31 mouse cellular contexts compared by ENCODE assay signal in genomic region chr15:8665675-8666350, GRCm38 (mm10). TPM values are rescaled to one million over a fixed set of nuclear protein-coding genes. Genes with fewer than 3 reads are reported as not detected.
DNase-seq lines count a peak whose midpoint lies in the region; ATAC-seq lines count a peak whose summit lies in the region.
"Had no signal": no experiment of that assay in that cellular context is flagged by ENCODE, and none has a peak within 500 bp of the region (broad histone marks: within the 10 kb centered on the region; RNA-seq: fewer than 3 reads in every experiment).

No protein-coding gene starts in this region.

- no peak overlapping the region for H3K4me2 ChIP-seq in forebrain, embryonic 14.5 days (ENCODE audit: low read length)
- no peak overlapping the region for H3K4me2 ChIP-seq in forebrain, embryonic 12.5 days
- H3K4me2 ChIP-seq in heart, embryonic 14.5 days (ENCODE audit: low read length) = no peak overlapping the region
- H3K4me2 ChIP-seq: embryonic facial prominence, embryonic 12.5 days; hindbrain, embryonic 15.5 days; intestine, embryonic 15.5 days; limb, embryonic 12.5 days; liver, embryonic 15.5 days; lung, embryonic 14.5 days; neural tube, embryonic 12.5 days had no signal

- no peak overlapping the region for H3K4me3 ChIP-seq in forebrain, embryonic 14.5 days (ENCODE audit: low read depth, low read length)
- H3K4me3 ChIP-seq in forebrain, embryonic 12.5 days (replicated peaks) = no peak overlapping the region
- H3K4me3 ChIP-seq in heart, embryonic 14.5 days (ENCODE audit: control insufficient read depth in 1 of 2, insufficient read depth in 1 of 2, low read depth in 1 of 2, low read length in 2 of 2) = no peak overlapping the region
- H3K4me3 ChIP-seq: embryonic facial prominence, embryonic 12.5 days; gastrocnemius, adult 2 months; hindbrain, embryonic 10.5 days; hindbrain, embryonic 15.5 days; intestine, embryonic 15.5 days; limb, embryonic 12.5 days; liver, embryonic 15.5 days; midbrain, embryonic 10.5 days; myocyte; neural tube, embryonic 12.5 days had no signal

- no peak for ATAC-seq in forebrain, embryonic 14.5 days
- ATAC-seq in forebrain, embryonic 12.5 days (ENCODE audit: low FRiP score) = no peak
- no peak for ATAC-seq in heart, embryonic 14.5 days (ENCODE audit: insufficient number of reproducible peaks, insufficient read depth, low FRiP score, low read depth)
- ATAC-seq: forebrain, embryonic 16.5 days; intestine, embryonic 15.5 days; midbrain, embryonic 16.5 days had no signal

- no peaks in the 10 kb centered on the region for H3K9me3 ChIP-seq in forebrain, embryonic 14.5 days (replicated peaks; ENCODE audit: control insufficient read depth, low read length)
- H3K9me3 ChIP-seq in forebrain, embryonic 12.5 days = no peaks in the 10 kb centered on the region
- no peaks in the 10 kb centered on the region for H3K9me3 ChIP-seq in heart, embryonic 14.5 days (ENCODE audit: control insufficient read depth, low read length)
- H3K9me3 ChIP-seq: embryonic facial prominence, embryonic 12.5 days; hindbrain, embryonic 10.5 days; hindbrain, embryonic 15.5 days; intestine, embryonic 15.5 days; limb, embryonic 12.5 days; liver, embryonic 15.5 days; midbrain, embryonic 10.5 days; neural tube, embryonic 12.5 days had no signal

- no peaks in the 10 kb centered on the region for H3K27me3 ChIP-seq in forebrain, embryonic 14.5 days (replicated peaks; ENCODE audit: control insufficient read depth, insufficient read depth, low read length)
- H3K27me3 ChIP-seq in forebrain, embryonic 12.5 days = no peaks in the 10 kb centered on the region
- no peaks in the 10 kb centered on the region for H3K27me3 ChIP-seq in heart, embryonic 14.5 days (ENCODE audit: control insufficient read depth, insufficient read depth, low read length)
- H3K27me3 ChIP-seq: embryonic facial prominence, embryonic 12.5 days; hindbrain, embryonic 15.5 days; intestine, embryonic 15.5 days; limb, embryonic 12.5 days; neural tube, embryonic 12.5 days had no signal

- no peak overlapping the region for H3K9ac ChIP-seq in forebrain, embryonic 14.5 days (ENCODE audit: low read length)
- H3K9ac ChIP-seq in forebrain, embryonic 12.5 days = no peak overlapping the region
- H3K9ac ChIP-seq in heart, embryonic 14.5 days (ENCODE audit: low read length) = no peak overlapping the region
- H3K9ac ChIP-seq: embryonic facial prominence, embryonic 12.5 days; hindbrain, embryonic 15.5 days; intestine, embryonic 15.5 days; limb, embryonic 12.5 days; liver, embryonic 15.5 days; lung, embryonic 14.5 days; neural tube, embryonic 12.5 days had no signal

- 91% methylated on average over 15 of the region's 15 CpGs for WGBS in forebrain, embryonic 14.5 days
- WGBS in forebrain, embryonic 12.5 days = 95% methylated on average over 15 of the region's 15 CpGs
- 65% methylated on average over 15 of the region's 15 CpGs for WGBS in heart, embryonic 14.5 days

- peak; percentile 48 for DNase-seq in forebrain, embryonic 14.5 days (ENCODE audit: low spot score)
- no peak for DNase-seq in heart, adult 8-10 months (ENCODE audit: low spot score)
- DNase-seq in retina, postnatal 1 day = peak; percentile 40
- no peak for DNase-seq in retina, embryonic 14.5 days (ENCODE audit: low spot score)
- DNase-seq in urinary bladder, postnatal 36 days (ENCODE audit: low spot score in 2 of 2) = no peak
- DNase-seq: adrenal gland, postnatal 25 days; cerebellum, adult 8-10 months; cerebellum, postnatal 36 days; embryo, embryonic 11 days; gastrocnemius, adult 2 months; kidney, adult 2 months; kidney, postnatal 36 days; layer of hippocampus, adult 9-11 months; lung, embryonic 14.5 days; lung, postnatal 14 days; thymus, adult 2 months; thymus, postnatal 36 days had no signal

- no peak overlapping the region for H3K27ac ChIP-seq in forebrain, embryonic 14.5 days (ENCODE audit: low read depth, low read length)
- H3K27ac ChIP-seq in forebrain, embryonic 12.5 days = no peak overlapping the region
- peak overlapping the region; percentile 19 to 41; a peak in 1 of 4 replicates for H3K27ac ChIP-seq in heart, embryonic 14.5 days (replicated peaks in 1 of 2; ENCODE audit: control insufficient read depth in 1 of 2, insufficient read depth in 1 of 2, low read depth in 2 of 2, low read length in 2 of 2)
- H3K27ac ChIP-seq: embryonic facial prominence, embryonic 12.5 days; gastrocnemius, adult 2 months; hindbrain, embryonic 10.5 days; hindbrain, embryonic 15.5 days; intestine, embryonic 15.5 days; limb, embryonic 12.5 days; liver, embryonic 15.5 days; midbrain, embryonic 10.5 days; neural tube, embryonic 12.5 days had no signal

- H3K36me3 ChIP-seq in forebrain, embryonic 14.5 days (ENCODE audit: control insufficient read depth, insufficient read depth, low read length) = no peaks in the 10 kb centered on the region
- no peaks in the 10 kb centered on the region for H3K36me3 ChIP-seq in forebrain, embryonic 12.5 days (replicated peaks)
- H3K36me3 ChIP-seq in heart, embryonic 14.5 days (ENCODE audit: control insufficient read depth, insufficient read depth, low read length) = no peaks in the 10 kb centered on the region
- H3K36me3 ChIP-seq: embryonic facial prominence, embryonic 12.5 days; hindbrain, embryonic 10.5 days; hindbrain, embryonic 15.5 days; intestine, embryonic 15.5 days; limb, embryonic 12.5 days; liver, embryonic 15.5 days; midbrain, embryonic 10.5 days; neural tube, embryonic 12.5 days had no signal

- peaks cover 22% of the 10 kb centered on the region for H3K4me1 ChIP-seq in forebrain, embryonic 14.5 days (ENCODE audit: control insufficient read depth, insufficient read depth, low read length)
- peaks cover 20% of the 10 kb centered on the region for H3K4me1 ChIP-seq in forebrain, embryonic 12.5 days
- H3K4me1 ChIP-seq in heart, embryonic 14.5 days (ENCODE audit: control insufficient read depth in 2 of 2, insufficient read depth in 2 of 2, low read length in 2 of 2) = peaks cover 29 to 44% of the 10 kb centered on the region in 2 experiments
- H3K4me1 ChIP-seq: intestine, embryonic 15.5 days had no signal

RNA-seq across cellular contexts. Expression of gene Slc1a3, which starts 44.8 kb away (rescaled TPM):
- polyA plus RNA-seq in forebrain, embryonic 14.5 days (2014; fragmentation: Nextera tagmentation; extraction: Ambion mirVana) = 102 and 128 TPM in 2 replicates
- polyA plus RNA-seq in forebrain, embryonic 12.5 days (2016; fragmentation: Nextera tagmentation; extraction: Ambion mirVana) = 63.9 and 75.1 TPM in 2 replicates
- polyA plus RNA-seq in heart, embryonic 14.5 days (2014; fragmentation: Nextera tagmentation; extraction: Ambion mirVana) = 13.3 and 13.7 TPM in 2 replicates
- 1 to 10 TPM; 1.4 to 1.8 (median 1.7) TPM for total RNA-seq in heart, adult 8-10 months (2022)
- total RNA-seq: MEL had no signal

Comparison
In these comparisons a context has a peak if more than half of its experiments do, and no peak if none do; other contexts are left out.
1. DNase-seq: peak in forebrain, embryonic 14.5 days (single experiment) and retina, postnatal 1 day (single experiment); none in heart, adult 8-10 months (single experiment), retina, embryonic 14.5 days (single experiment) and urinary bladder, postnatal 36 days (0 of 2).
2. H3K27ac ChIP-seq: peak in heart, embryonic 14.5 days (2 of 2); none in forebrain, embryonic 14.5 days (single experiment) and forebrain, embryonic 12.5 days (single experiment).